Mouse (Mus musculus) CD4-positive, CD25-positive, alpha-beta regulatory T cell (primary cell): ENCODE results near the gene Tfpi. TPM values are rescaled to one million over a fixed set of nuclear protein-coding genes. Genes with fewer than 3 reads are reported as not detected.

Experiments used
- polyA plus RNA-seq: library from polyadenylated mRNA; unstranded; fragments of 100-300 nt; shearing (Covaris generic); gene quantifications from one replicate; pipeline ENCODE4 v1.2.1, GENCODE M21; 2017

The Tfpi gene
- 12.0 TPM for polyA plus RNA-seq

DNA sequence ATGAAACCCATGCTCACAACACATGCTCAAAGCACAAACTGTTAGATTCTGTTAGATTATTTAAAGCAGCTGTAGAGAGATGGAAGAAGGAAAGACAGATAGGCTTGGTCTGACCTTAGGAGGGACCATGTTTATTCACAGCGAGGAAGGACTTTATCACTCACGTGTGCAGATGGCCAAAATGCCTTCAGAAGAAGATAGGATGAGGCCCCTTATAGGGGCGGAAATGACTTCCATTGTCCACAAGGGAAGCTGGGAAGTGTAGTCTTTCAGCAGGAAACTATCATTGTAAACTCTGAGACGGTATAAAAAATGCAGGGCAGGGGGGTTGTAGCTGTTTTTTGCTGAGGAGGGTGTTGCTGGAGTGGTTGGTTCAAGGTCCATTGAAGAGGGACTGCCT, at the start of gene Tfpi:
Tfpi (minus strand) TSS at position 199 of the 400 bp plus-strand sequence.

DNA sequence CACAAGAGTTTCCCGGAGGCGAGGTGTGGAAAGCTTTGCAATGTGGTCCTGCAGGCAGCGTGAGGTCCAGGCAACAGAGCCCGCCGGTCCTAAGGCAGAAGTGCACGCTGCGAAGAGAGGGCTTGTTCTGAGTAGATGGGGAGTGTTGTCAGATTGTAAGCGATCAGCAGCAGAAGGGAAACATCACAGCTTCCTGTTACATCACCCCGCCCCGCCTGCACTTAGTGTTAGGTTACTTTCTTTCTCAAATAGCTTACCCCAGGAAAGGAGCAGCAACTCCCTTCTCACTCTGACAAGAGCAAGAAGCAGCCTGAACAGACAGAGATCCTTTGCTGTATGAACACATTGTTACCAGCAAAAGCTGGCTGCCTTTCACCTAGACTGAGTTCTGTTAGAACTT, 51.4 kb downstream of the Tfpi start, which contains the start of gene Calcrl:
Calcrl (minus strand) TSS at position 274 of the 400 bp plus-strand sequence.

Other genes starting within 250 kb of the Tfpi start
- 25.5 TPM for gene Calcrl, start 51.4 kb downstream of the Tfpi start, polyA plus RNA-seq
- 1.8 TPM for gene Ctnnd1, start 174.0 kb upstream of the Tfpi start, polyA plus RNA-seq
- gene Btbd18, start 182.3 kb upstream of the Tfpi start, polyA plus RNA-seq, result 0.20 TPM
- 89.3 TPM for gene Selenoh, start 194.0 kb upstream of the Tfpi start, polyA plus RNA-seq
- not detected for gene Gm28635, start 201.3 kb upstream of the Tfpi start, polyA plus RNA-seq
- gene Med19, start 201.6 kb upstream of the Tfpi start, polyA plus RNA-seq, result 37.9 TPM
- 95.8 TPM for gene Tmx2, start 202.4 kb upstream of the Tfpi start, polyA plus RNA-seq
- gene Zdhhc5, start 238.4 kb upstream of the Tfpi start, polyA plus RNA-seq, result 50.4 TPM